Mouse (Mus musculus): ENCODE data around the gene Mob3c. TPM values are rescaled to one million over a fixed set of nuclear protein-coding genes. Genes with fewer than 3 reads are reported as not detected.

The Mob3c gene
- polyA plus RNA-seq, 1 experiment, result 36.4 TPM

GRCm38 (mm10) chr4:115785511-115786034 is 42.3 kb upstream of the Mob3c start:
- Histone ChIP-seq H3K27ac (ENCODE audit: control insufficient read depth, insufficient read depth, low read length) (peak overlapping the region; percentile 45), H3K4me1 (replicated peaks; ENCODE audit: control insufficient read depth, insufficient read depth, low read length) (peaks cover 8% of the 10 kb centered on the region), H3K36me3 (ENCODE audit: control insufficient read depth, insufficient read depth, low read length) (peaks cover 23% of the 10 kb centered on the region)

GRCm38 (mm10) chr4:115790864-115791263 is 37.0 kb upstream of the Mob3c start:
- 94% methylated on average over 3 of the region's 3 CpGs for WGBS
- no peak for TF ChIP-seq CTCF (IDR thresholded peaks at IDR 0.05; ENCODE audit: borderline replicate concordance, control insufficient read depth, extremely low read depth, insufficient read depth, low read length, poor library complexity)
- TF ChIP-seq POLR2A (IDR thresholded peaks at IDR 0.05; ENCODE audit: control insufficient read depth, extremely low read depth, insufficient read depth, low read length, poor library complexity), result no peak
- Histone ChIP-seq H3K27me3 (ENCODE audit: control insufficient read depth, insufficient read depth, low read length) (no peaks in the 10 kb centered on the region), H3K36me3 (ENCODE audit: control insufficient read depth, insufficient read depth, low read length) (peaks cover 40% of the 10 kb centered on the region), H3K4me1 (replicated peaks; ENCODE audit: control insufficient read depth, insufficient read depth, low read length) (no peaks in the 10 kb centered on the region), H3K27ac (ENCODE audit: control insufficient read depth, insufficient read depth, low read length) (no peak overlapping the region), H3K4me3 (ENCODE audit: control insufficient read depth, insufficient read depth, low read length) (no peak overlapping the region)
- DNase-seq, result no peak

More at GRCm38 (mm10) chr4:115785511-115786034, 42.3 kb upstream of the Mob3c start:
- Histone ChIP-seq H3K4me3 (ENCODE audit: control insufficient read depth, insufficient read depth, low read length) (peak overlapping the region; percentile 96), H3K27me3 (ENCODE audit: control insufficient read depth, insufficient read depth, low read length) (no peaks in the 10 kb centered on the region)
- DNase-seq, result no peak
- TF ChIP-seq POLR2A (IDR thresholded peaks at IDR 0.05; ENCODE audit: control insufficient read depth, extremely low read depth, insufficient read depth, low read length, poor library complexity), result no peak
- no peak for TF ChIP-seq CTCF (IDR thresholded peaks at IDR 0.05; ENCODE audit: borderline replicate concordance, control insufficient read depth, extremely low read depth, insufficient read depth, low read length, poor library complexity)
- 50% methylated on average over 7 of the region's 7 CpGs for WGBS

DNA sequence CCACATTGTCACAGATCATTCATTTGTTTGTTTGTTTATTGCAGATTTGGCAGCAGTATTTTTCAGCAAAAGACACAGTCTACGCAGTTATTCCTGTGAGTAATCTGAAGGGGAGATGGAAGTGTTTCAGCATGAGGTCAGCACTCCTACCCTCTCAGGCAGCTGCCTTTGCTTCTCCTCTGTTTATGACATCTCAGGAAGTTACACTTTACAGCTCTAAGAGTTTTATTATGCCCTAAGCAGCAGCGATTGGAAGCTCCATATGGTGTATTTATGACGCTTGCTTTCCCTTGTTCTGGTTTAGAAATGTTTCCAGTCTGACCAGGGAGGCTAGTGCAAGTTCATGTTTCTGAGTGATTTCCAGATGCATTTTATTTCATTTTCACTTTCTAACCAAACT is 32.5 kb upstream of the Mob3c start:
- Histone ChIP-seq H3K4me1 (replicated peaks; ENCODE audit: control insufficient read depth, insufficient read depth, low read length) (no peaks in the 10 kb centered on the region), H3K4me3 (ENCODE audit: control insufficient read depth, insufficient read depth, low read length) (no peak overlapping the region), H3K27ac (ENCODE audit: control insufficient read depth, insufficient read depth, low read length) (no peak overlapping the region), H3K36me3 (ENCODE audit: control insufficient read depth, insufficient read depth, low read length) (peaks cover 54% of the 10 kb centered on the region), H3K27me3 (ENCODE audit: control insufficient read depth, insufficient read depth, low read length) (no peaks in the 10 kb centered on the region)
- WGBS, result 97% methylated on average over 3 of the region's 3 CpGs
- no peak for DNase-seq
- no peak for TF ChIP-seq POLR2A (IDR thresholded peaks at IDR 0.05; ENCODE audit: control insufficient read depth, extremely low read depth, insufficient read depth, low read length, poor library complexity)
- TF ChIP-seq CTCF (IDR thresholded peaks at IDR 0.05; ENCODE audit: borderline replicate concordance, control insufficient read depth, extremely low read depth, insufficient read depth, low read length, poor library complexity), result no peak

- Histone ChIP-seq H3K27ac (ENCODE audit: control insufficient read depth, insufficient read depth, low read length) (no peak overlapping the region), H3K4me3 (ENCODE audit: control insufficient read depth, insufficient read depth, low read length) (no peak overlapping the region), H3K36me3 (ENCODE audit: control insufficient read depth, insufficient read depth, low read length) (peaks cover 56% of the 10 kb centered on the region), H3K27me3 (ENCODE audit: control insufficient read depth, insufficient read depth, low read length) (no peaks in the 10 kb centered on the region), H3K4me1 (replicated peaks; ENCODE audit: control insufficient read depth, insufficient read depth, low read length) (no peaks in the 10 kb centered on the region)
- 89% methylated on average over 3 of the region's 3 CpGs for WGBS
- no peak for DNase-seq
- TF ChIP-seq POLR2A (IDR thresholded peaks at IDR 0.05; ENCODE audit: control insufficient read depth, extremely low read depth, insufficient read depth, low read length, poor library complexity), result no peak
- no peak for TF ChIP-seq CTCF (IDR thresholded peaks at IDR 0.05; ENCODE audit: borderline replicate concordance, control insufficient read depth, extremely low read depth, insufficient read depth, low read length, poor library complexity)
Observed at GRCm38 (mm10) chr4:115799981-115800380, 27.9 kb upstream of the Mob3c start.

DNA sequence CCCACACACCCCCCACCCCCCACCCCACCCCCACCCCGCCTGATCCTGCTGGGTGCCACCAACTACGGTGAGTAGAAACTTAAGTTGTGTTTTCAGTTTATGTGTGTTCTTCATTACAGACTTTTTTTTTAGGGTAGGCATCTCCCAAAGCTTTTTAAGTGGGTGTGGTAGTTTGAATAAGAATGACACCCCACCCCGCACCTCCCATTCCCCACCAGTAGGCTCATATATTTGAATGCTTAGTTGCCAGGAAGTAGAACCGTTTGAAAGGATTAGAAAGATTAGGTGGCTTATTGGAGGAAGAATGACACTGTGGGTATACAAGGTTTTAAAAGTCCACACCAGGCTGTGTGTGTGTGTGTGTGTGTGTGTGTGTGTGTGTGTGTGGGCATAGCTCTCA is 15.6 kb upstream of the Mob3c start:
- no peaks in the 10 kb centered on the region for H3K4me1 ChIP-seq (replicated peaks; ENCODE audit: control insufficient read depth, insufficient read depth, low read length)
- no peaks in the 10 kb centered on the region for H3K27me3 ChIP-seq (ENCODE audit: control insufficient read depth, insufficient read depth, low read length)
- H3K27ac ChIP-seq (ENCODE audit: control insufficient read depth, insufficient read depth, low read length), result no peak overlapping the region
- 94% methylated on average over 4 of the region's 4 CpGs for WGBS
- TF ChIP-seq POLR2A (IDR thresholded peaks at IDR 0.05; ENCODE audit: control insufficient read depth, extremely low read depth, insufficient read depth, low read length, poor library complexity) (no peak), CTCF (IDR thresholded peaks at IDR 0.05; ENCODE audit: borderline replicate concordance, control insufficient read depth, extremely low read depth, insufficient read depth, low read length, poor library complexity) (no peak)
- 0 out of 2 replicates have a peak, but pooled peaks cover 3% of the 10 kb centered on the region for H3K36me3 ChIP-seq (ENCODE audit: control insufficient read depth, insufficient read depth, low read length)
- H3K4me3 ChIP-seq (ENCODE audit: control insufficient read depth, insufficient read depth, low read length), result no peak overlapping the region
- DNase-seq, result no peak

GRCm38 (mm10) chr4:115815606-115816005 is 12.3 kb upstream of the Mob3c start:
- TF ChIP-seq POLR2A (IDR thresholded peaks at IDR 0.05; ENCODE audit: control insufficient read depth, extremely low read depth, insufficient read depth, low read length, poor library complexity) (no peak), CTCF (IDR thresholded peaks at IDR 0.05; ENCODE audit: borderline replicate concordance, control insufficient read depth, extremely low read depth, insufficient read depth, low read length, poor library complexity) (no peak)
- Histone ChIP-seq H3K36me3 (ENCODE audit: control insufficient read depth, insufficient read depth, low read length) (0 out of 2 replicates have a peak, but pooled peaks cover 3% of the 10 kb centered on the region), H3K27ac (ENCODE audit: control insufficient read depth, insufficient read depth, low read length) (no peak overlapping the region), H3K27me3 (ENCODE audit: control insufficient read depth, insufficient read depth, low read length) (no peaks in the 10 kb centered on the region), H3K4me3 (ENCODE audit: control insufficient read depth, insufficient read depth, low read length) (no peak overlapping the region), H3K4me1 (replicated peaks; ENCODE audit: control insufficient read depth, insufficient read depth, low read length) (no peaks in the 10 kb centered on the region)
- no peak for DNase-seq
- 95% methylated on average over 5 of the region's 5 CpGs for WGBS

GRCm38 (mm10) chr4:115820199-115820598 is 7.7 kb upstream of the Mob3c start:
- no peaks in the 10 kb centered on the region for H3K36me3 ChIP-seq (ENCODE audit: control insufficient read depth, insufficient read depth, low read length)
- WGBS, result 97% methylated on average over 3 of the region's 3 CpGs
- H3K4me1 ChIP-seq (replicated peaks; ENCODE audit: control insufficient read depth, insufficient read depth, low read length), result no peaks in the 10 kb centered on the region; the same call in 1 of the 2 replicates
- no peaks in the 10 kb centered on the region for H3K27me3 ChIP-seq (ENCODE audit: control insufficient read depth, insufficient read depth, low read length)
- no peak overlapping the region for H3K4me3 ChIP-seq (ENCODE audit: control insufficient read depth, insufficient read depth, low read length)
- no peak overlapping the region for H3K27ac ChIP-seq (ENCODE audit: control insufficient read depth, insufficient read depth, low read length)
- TF ChIP-seq POLR2A (IDR thresholded peaks at IDR 0.05; ENCODE audit: control insufficient read depth, extremely low read depth, insufficient read depth, low read length, poor library complexity), result no peak
- no peak for TF ChIP-seq CTCF (IDR thresholded peaks at IDR 0.05; ENCODE audit: borderline replicate concordance, control insufficient read depth, extremely low read depth, insufficient read depth, low read length, poor library complexity)
- DNase-seq, result no peak

Data from thymus, adult 2 months (tissue).